Mouse (Mus musculus): ENCODE results near the gene Krtdap. TPM values are rescaled to one million over a fixed set of nuclear protein-coding genes. Genes with fewer than 3 reads are reported as not detected.
"Not testable (repeated sequence)": the region's sequence is repeated elsewhere in the genome, so short reads cannot be mapped to it uniquely, and the experiment has no call there.

Krtdap gene
- polyA plus RNA-seq (2015; fragmentation: Nextera tagmentation; extraction: Ambion mirVana): 0.22 TPM in 1 of 2 replicates, not detected in the other

DNA sequence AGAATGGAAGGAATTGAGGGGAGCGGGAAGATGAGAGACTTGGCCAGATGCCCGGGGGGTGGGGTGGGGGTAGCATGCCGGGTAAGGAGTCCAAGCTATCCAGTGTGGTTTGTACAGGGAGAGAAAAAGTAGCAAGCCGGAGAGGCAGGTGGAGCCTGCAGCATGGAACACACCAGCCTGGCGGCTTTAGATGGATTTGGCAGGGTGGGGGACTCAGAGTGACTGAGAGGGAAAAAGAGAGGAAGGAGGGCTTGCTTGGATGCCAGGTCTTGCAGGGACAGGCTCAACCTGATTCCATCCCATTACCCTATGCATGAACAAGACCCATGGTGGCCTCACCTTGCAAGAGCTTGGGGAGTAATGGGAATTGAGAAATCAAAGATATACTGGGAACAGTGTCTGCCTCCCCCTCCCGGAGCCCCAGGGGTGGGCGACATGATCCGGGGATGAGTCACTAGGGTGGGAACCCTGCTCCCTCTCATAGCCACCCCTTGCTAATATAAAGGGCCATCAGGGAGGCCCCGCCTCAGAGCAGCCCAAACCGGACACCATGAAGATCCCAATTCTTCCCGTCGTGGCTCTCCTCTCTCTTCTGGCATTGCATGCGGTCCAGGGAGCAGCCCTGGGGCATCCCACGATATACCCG lies at the start of gene Krtdap:
Krtdap (plus strand) TSS at position 520 of the 646 bp plus-strand sequence.
- ATAC-seq (ENCODE audit: low read depth): no peak
- WGBS (ENCODE audit: insufficient replicate concordance): 45% methylated on average over 15 of the region's 15 CpGs
- H3K4me1 ChIP-seq (ENCODE audit: control insufficient read depth, low read depth, low read length): no peaks in the 10 kb centered on the region
- no peaks in the 10 kb centered on the region for H3K27me3 ChIP-seq (ENCODE audit: control insufficient read depth, insufficient read depth, low read depth, low read length)
- H3K4me2 ChIP-seq (ENCODE audit: low read depth, low read length): no peak within 1 kb of the TSS
- H3K27ac ChIP-seq (ENCODE audit: low read length): no peak within 1 kb of the TSS
- H3K9me3 ChIP-seq (replicated peaks; ENCODE audit: control insufficient read depth, low read length): no peaks in the 10 kb centered on the region
- H3K4me3 ChIP-seq (ENCODE audit: low read depth, low read length): no peak within 1 kb of the TSS
- no peaks in the 10 kb centered on the region for H3K36me3 ChIP-seq (ENCODE audit: control insufficient read depth, insufficient read depth)
- H3K9ac ChIP-seq (ENCODE audit: low read depth, low read length): no peak within 1 kb of the TSS

DNA sequence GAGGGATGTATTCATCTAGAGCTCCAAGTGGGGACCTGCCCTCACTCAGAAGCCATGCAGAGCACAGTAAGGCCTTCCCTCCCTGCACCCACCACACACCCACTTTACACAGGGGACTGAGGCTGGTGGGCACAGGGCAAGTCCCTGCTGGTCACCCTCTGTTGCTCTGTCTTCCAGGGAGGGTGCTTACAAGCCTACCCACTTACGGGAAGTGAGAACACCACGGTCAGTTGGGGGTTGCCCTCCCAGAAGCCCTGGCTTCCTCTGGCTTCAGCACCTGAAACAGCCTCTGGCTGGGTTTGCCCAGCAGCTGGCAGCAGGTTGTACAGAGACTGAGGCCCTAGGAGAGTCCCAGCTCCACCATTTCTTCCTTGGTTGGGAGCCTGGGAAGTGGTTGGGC lies 45.1 kb upstream of the Krtdap start:
- ATAC-seq (ENCODE audit: low read depth); H3K4me1 ChIP-seq (ENCODE audit: control insufficient read depth, low read depth, low read length): not testable (repeated sequence)
- WGBS (ENCODE audit: insufficient replicate concordance): 58% methylated on average over 2 of the region's 2 CpGs

DNA sequence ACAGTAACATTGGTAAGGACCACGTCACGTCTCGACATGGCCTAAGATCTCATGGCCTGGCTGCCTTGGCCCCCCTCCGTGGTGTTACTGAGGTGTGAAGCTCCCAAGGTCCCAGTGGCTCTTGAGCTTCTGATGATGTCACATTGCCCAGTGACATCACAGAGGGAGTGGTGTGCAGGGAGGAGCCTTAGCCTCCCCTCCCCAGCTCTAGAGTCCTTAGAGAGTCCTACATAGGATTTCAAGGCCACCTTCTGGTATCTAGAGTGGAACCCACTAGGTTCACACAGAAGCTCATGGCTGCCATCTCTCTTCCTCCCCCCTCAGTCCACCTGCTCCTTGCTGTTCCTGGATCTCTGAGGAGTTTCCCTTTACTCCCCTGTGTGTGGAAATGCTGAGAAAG lies 44.1 kb upstream of the Krtdap start, which contains the start of gene Gapdhs:
Gapdhs (minus strand) TSS at position 65 of the 400 bp plus-strand sequence.
- not testable (repeated sequence) for H3K4me2 ChIP-seq (ENCODE audit: low read depth, low read length); ATAC-seq (ENCODE audit: low read depth); H3K4me3 ChIP-seq (ENCODE audit: low read depth, low read length); H3K27me3 ChIP-seq (ENCODE audit: control insufficient read depth, insufficient read depth, low read depth, low read length); H3K4me1 ChIP-seq (ENCODE audit: control insufficient read depth, low read depth, low read length); H3K9ac ChIP-seq (ENCODE audit: low read depth, low read length); H3K36me3 ChIP-seq (ENCODE audit: control insufficient read depth, insufficient read depth); H3K9me3 ChIP-seq (replicated peaks; ENCODE audit: control insufficient read depth, low read length); H3K27ac ChIP-seq (ENCODE audit: low read length)
- WGBS (ENCODE audit: insufficient replicate concordance): no CpG with 5 or more reads among the region's 4 CpGs

More for the DNA sequence above, 45.1 kb upstream of the Krtdap start:
- H3K36me3 ChIP-seq (ENCODE audit: control insufficient read depth, insufficient read depth); H3K4me3 ChIP-seq (ENCODE audit: low read depth, low read length); H3K27ac ChIP-seq (ENCODE audit: low read length); H3K9ac ChIP-seq (ENCODE audit: low read depth, low read length); H3K4me2 ChIP-seq (ENCODE audit: low read depth, low read length); H3K27me3 ChIP-seq (ENCODE audit: control insufficient read depth, insufficient read depth, low read depth, low read length); H3K9me3 ChIP-seq (replicated peaks; ENCODE audit: control insufficient read depth, low read length): not testable (repeated sequence)

DNA sequence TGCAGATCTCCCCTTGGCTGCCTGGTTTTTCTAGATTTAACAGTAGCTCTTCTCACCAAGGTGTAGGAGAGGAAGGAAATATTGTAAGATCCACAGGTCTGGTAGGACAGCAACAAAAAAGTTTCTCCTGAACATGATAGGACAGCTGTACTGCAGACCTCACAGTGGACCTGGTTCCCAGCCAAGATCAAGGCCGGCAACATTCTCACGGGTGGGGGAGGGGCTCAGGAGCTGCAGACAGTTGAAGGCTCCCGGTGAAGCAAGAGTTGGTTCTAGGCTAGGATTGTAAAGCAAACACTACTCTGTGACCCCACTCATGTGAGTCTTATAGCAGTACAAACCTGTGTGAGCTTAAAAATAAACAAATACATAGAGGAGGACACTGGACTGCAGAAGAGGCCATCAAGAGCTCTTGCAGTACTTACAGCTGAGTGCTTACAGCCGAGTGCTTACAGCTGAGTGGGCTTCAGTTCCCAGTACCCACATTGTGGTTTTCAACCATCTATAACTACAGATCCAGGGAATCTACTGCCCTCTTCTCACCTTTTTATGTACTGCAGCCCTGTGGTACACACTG lies 43.6 kb upstream of the Krtdap start:
- ATAC-seq (ENCODE audit: low read depth): peak; percentile 62
- 43% methylated on average over 4 of the region's 4 CpGs for WGBS (ENCODE audit: insufficient replicate concordance)
- Histone ChIP-seq H3K27ac (ENCODE audit: low read length) (no peak overlapping the region), H3K4me3 (ENCODE audit: low read depth, low read length) (no peak overlapping the region), H3K9me3 (replicated peaks; ENCODE audit: control insufficient read depth, low read length) (no peaks in the 10 kb centered on the region), H3K4me1 (ENCODE audit: control insufficient read depth, low read depth, low read length) (no peaks in the 10 kb centered on the region), H3K27me3 (ENCODE audit: control insufficient read depth, insufficient read depth, low read depth, low read length) (no peaks in the 10 kb centered on the region), H3K9ac (ENCODE audit: low read depth, low read length) (no peak overlapping the region), H3K4me2 (ENCODE audit: low read depth, low read length) (no peak overlapping the region), H3K36me3 (ENCODE audit: control insufficient read depth, insufficient read depth) (no peaks in the 10 kb centered on the region)

DNA sequence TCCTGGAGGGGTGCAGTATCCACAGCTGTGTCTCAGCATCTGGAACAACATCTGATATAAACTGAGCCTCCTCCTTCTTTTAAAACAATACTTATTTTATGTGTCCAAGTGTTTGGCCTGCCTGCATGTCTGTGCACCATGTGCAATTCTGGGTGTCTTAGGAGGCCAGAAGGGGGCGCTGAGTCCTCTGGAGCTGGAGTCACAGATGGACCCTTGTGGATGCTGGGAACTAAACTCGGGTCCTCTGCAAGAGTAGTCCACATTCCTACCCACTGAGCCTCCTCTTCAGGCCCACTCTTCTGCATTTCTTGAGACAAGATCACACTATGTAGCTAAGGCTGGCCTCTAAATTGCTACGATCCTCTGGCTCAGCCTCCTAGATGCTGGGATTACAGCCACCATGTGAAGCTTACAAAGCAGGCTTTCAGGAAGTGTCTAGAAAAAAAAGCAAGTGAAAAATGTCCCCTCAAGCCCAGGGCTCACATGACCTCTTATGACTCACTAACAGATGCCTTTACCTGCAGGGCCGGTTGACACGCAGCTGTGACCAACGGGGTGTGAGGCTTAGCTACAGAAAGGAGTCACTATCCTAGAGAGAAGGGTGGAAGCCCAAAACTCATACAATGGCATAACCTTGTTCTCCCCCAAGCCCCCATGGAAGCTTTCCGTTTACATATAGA lies 40.0 kb upstream of the Krtdap start:
- H3K9me3 ChIP-seq (replicated peaks; ENCODE audit: control insufficient read depth, low read length): no peaks in the 10 kb centered on the region
- H3K36me3 ChIP-seq (ENCODE audit: control insufficient read depth, insufficient read depth): no peaks in the 10 kb centered on the region
- no peak for ATAC-seq (ENCODE audit: low read depth)
- no peak overlapping the region for H3K4me2 ChIP-seq (ENCODE audit: low read depth, low read length)
- 72% methylated on average over 7 of the region's 7 CpGs for WGBS (ENCODE audit: insufficient replicate concordance)
- no peaks in the 10 kb centered on the region for H3K27me3 ChIP-seq (ENCODE audit: control insufficient read depth, insufficient read depth, low read depth, low read length)
- no peak overlapping the region for H3K27ac ChIP-seq (ENCODE audit: low read length)
- H3K4me3 ChIP-seq (ENCODE audit: low read depth, low read length): no peak overlapping the region
- H3K4me1 ChIP-seq (ENCODE audit: control insufficient read depth, low read depth, low read length): no peaks in the 10 kb centered on the region
- H3K9ac ChIP-seq (ENCODE audit: low read depth, low read length): no peak overlapping the region

DNA sequence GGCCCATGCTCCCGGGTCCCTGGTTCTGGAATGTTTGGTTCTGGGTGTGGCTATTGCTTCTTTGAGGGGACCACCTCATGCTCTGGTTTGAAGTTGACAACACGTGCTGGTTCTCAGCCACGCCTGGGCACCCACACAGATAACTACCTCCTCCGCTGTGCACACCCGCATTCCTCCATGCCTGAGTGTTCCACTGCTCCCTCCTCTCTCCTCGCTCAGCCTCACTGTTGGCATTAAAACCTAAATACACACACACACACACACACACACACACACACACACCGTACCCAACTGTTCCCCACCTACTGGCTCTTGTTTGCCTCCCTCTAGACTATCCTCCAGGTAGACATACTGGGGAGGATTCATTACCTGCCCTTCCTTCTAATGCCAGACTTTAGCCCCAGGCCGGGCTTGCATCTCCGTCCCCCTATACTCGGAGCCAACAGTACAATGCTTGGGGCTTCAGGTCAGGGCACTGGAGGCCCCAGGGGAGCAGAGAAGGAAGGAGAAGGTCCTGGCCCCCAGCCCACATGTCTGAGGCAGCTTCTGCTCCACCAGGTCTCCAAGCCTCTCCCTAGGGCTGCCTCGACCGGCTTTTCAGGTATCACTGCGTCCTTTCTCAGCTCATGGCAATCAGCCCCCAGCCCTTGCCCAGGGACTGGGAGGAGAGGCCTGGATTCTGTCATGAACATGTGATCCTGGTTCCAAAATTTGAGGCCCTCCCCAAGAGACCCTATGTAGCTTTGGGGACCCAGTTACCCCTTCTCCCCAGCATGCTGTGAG lies 37.7 kb upstream of the Krtdap start:
- Histone ChIP-seq H3K9ac (ENCODE audit: low read depth, low read length) (no peak overlapping the region), H3K27me3 (ENCODE audit: control insufficient read depth, insufficient read depth, low read depth, low read length) (no peaks in the 10 kb centered on the region), H3K4me2 (ENCODE audit: low read depth, low read length) (no peak overlapping the region), H3K27ac (ENCODE audit: low read length) (no peak overlapping the region), H3K36me3 (ENCODE audit: control insufficient read depth, insufficient read depth) (no peaks in the 10 kb centered on the region), H3K4me3 (ENCODE audit: low read depth, low read length) (no peak overlapping the region), H3K9me3 (replicated peaks; ENCODE audit: control insufficient read depth, low read length) (peaks cover 4% of the 10 kb centered on the region; the same call in 1 of the 2 replicates), H3K4me1 (ENCODE audit: control insufficient read depth, low read depth, low read length) (no peaks in the 10 kb centered on the region)
- WGBS (ENCODE audit: insufficient replicate concordance): 67% methylated on average over 13 of the region's 13 CpGs
- ATAC-seq (ENCODE audit: low read depth): no peak

DNA sequence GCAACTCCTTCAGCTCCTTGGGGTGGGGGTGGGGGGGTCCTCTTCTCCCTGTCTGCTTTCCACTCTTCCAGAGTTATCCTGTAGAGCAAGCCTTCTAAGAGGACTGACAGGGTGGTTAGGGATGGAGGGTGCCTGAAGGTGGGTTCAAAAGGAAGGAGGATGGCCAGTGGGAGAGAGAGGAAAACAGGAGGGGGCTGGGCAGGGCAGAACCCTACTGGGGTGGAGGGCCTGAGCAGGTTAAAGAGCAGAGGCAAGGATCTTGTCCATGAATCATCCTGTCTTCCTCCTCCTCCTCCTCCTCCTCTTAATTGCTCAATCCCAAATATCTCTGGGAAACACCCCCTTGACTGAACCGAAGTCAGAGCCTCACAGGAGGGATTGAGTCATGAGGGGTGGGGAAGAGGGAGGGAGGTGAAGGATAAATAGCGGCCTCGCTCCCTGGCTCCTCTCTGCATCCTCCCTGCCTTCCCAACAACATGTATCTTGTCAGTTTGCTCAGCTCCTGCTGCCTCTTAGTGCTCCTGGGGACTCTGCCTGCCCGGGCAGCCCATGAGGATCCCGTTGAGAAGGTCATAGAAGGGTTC lies 36.5 kb upstream of the Krtdap start, which contains the start of gene Sbsn:
Sbsn (plus strand) TSS at position 386 of the 584 bp plus-strand sequence.
- Histone ChIP-seq H3K27ac (ENCODE audit: low read length) (no peak within 1 kb of the TSS), H3K4me1 (ENCODE audit: control insufficient read depth, low read depth, low read length) (no peaks in the 10 kb centered on the region), H3K4me3 (ENCODE audit: low read depth, low read length) (no peak within 1 kb of the TSS), H3K36me3 (ENCODE audit: control insufficient read depth, insufficient read depth) (no peaks in the 10 kb centered on the region), H3K4me2 (ENCODE audit: low read depth, low read length) (no peak within 1 kb of the TSS), H3K27me3 (ENCODE audit: control insufficient read depth, insufficient read depth, low read depth, low read length) (no peaks in the 10 kb centered on the region), H3K9me3 (replicated peaks; ENCODE audit: control insufficient read depth, low read length) (peaks cover 4% of the 10 kb centered on the region; the same call in 1 of the 2 replicates), H3K9ac (ENCODE audit: low read depth, low read length) (no peak within 1 kb of the TSS)
- 55% methylated on average over 5 of the region's 5 CpGs for WGBS (ENCODE audit: insufficient replicate concordance)
- ATAC-seq (ENCODE audit: low read depth): no peak

DNA sequence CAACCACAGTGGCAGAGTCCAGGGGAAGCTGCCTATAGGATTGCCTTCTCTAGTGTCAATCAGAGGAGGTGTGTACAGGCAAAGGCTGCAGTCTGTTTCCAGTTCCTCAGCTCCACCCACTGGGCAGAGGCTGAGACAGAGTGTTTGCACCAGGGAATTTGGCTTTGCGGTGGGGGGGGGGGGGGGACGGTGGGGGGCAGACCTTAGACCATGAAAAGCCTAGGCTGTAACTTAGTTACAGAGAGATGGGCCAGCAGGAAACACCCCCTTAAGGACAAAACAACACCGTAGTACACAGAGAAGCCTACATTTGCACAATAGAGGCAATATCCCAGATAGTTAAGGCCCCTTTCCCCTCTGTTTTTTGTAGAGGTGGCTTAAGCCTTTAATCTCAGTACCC lies 30.7 kb upstream of the Krtdap start:
- Histone ChIP-seq H3K27me3 (ENCODE audit: control insufficient read depth, insufficient read depth, low read depth, low read length) (no peaks in the 10 kb centered on the region), H3K4me2 (ENCODE audit: low read depth, low read length) (no peak overlapping the region), H3K4me1 (ENCODE audit: control insufficient read depth, low read depth, low read length) (no peaks in the 10 kb centered on the region; the same call in 1 of the 2 replicates), H3K27ac (ENCODE audit: low read length) (no peak overlapping the region), H3K9ac (ENCODE audit: low read depth, low read length) (no peak overlapping the region), H3K36me3 (ENCODE audit: control insufficient read depth, insufficient read depth) (no peaks in the 10 kb centered on the region), H3K9me3 (replicated peaks; ENCODE audit: control insufficient read depth, low read length) (peaks cover 4% of the 10 kb centered on the region; the same call in 1 of the 2 replicates), H3K4me3 (ENCODE audit: low read depth, low read length) (no peak overlapping the region)
- WGBS (ENCODE audit: insufficient replicate concordance): 48% methylated on average over 3 of the region's 3 CpGs
- ATAC-seq (ENCODE audit: low read depth): no peak

Data from liver, embryonic 16.5 days (tissue).